Mouse (Mus musculus): Measurements from ENCODE around the gene Dpp9.

The Dpp9 gene

GRCm38 (mm10) chr17:56226566-56226965 lies 7.9 kb upstream of the Dpp9 start:
- no peak for DNase-seq

DNA sequence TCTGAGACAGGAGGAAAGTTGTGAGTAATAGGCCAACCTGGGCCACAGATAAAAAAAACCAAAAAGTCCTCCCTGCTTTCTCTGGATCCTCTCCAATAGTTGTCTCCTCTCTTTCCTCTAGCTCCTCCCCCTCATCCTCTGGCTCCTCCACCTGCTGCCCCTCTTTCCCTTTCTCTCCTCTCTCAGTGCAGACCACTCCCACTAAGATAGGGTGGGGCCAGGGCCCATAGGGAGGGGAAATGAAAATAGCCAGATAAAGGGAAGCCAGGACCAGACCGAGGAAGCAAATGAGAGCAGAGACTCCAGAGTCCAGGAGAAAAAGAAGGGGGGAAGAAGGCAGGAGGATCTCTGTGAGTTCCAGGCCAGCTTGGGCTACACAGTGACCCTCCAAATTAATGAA lies 6.2 kb upstream of the Dpp9 start:
- no peak for DNase-seq

DNA sequence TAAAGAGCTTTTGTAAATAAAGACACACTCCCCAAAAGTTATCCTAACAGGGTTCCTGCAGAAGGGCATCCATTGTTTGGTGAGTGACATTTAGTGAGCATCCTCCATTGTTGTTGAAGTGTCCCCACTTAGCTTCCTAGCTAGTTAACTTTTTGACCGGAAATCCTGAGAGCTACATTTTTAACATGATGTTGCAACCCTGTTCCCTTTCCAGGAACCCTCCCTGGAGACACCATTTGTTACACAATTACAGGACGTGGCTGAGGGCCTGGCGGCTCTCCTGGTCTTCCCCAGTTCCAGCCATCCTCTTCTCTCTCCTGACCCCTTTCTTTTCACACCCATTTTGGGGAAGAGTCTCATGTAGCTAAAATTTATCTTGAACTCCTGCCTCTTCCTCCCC lies 1.1 kb upstream of the Dpp9 start:
- no peak for DNase-seq

DNA sequence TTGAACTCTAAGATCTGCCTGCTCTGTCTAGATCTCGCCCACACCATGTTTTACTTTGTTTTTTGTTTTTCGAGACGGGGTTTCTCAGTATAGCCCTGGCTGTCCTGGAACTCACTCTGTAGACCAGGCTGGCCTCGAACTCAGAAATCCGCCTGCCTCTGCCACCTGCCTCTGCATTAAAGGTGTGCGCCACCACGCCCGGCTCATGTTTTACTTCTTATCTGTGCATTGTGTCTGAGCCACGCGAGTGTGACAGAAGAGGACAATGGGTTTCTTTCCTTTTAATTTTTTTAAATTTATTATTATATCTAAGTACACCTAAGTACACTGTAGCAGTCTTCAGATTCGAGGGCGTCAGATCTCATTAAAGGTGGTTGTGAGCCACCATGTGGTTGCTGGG lies 546 bp upstream of the Dpp9 start:
- peak; percentile 51 for DNase-seq

- peak; percentile 53 for DNase-seq
These were observed 1.0 kb downstream of the Dpp9 start for GRCm38 (mm10) chr17:56217670-56218069.

DNA sequence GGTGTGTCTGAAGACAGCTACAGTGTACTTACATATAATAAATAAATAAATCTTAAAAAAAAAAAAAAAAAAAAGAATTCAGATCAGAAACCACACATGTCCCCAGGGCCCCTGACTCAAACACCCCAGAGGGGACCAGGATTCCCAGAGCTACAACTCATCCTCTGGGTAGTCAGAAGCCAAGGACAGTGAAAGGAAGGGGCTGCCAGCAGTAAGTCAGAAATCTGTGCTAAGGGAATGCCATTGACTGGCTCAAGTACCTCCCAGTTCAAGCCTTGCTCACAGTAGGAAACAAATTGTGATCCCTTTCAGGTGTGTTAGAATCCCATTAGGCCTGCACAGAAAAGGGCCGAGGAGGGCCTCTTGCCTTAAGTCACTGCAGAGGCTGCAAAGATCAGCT lies 4.5 kb downstream of the Dpp9 start:
- DNase-seq: no peak

DNA sequence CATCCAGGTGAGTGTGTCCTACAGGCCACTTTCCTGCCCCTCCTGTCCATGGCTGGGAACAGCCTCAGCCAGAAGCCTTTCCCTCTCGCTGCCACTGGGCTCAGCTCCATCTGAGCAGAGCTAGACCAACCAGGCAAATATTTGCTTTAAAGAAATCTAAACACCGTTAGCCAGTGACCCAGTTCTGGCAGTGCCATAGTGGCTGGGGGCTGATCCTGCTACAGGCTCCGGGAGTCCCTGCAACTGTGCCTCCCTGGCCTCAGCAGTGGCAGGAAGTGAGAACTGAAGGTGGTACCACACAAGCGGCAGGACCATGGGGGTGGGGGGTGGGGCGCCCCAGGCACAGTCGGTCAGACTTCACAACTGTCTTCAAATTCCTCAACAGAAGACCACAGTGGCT lies 6.0 kb downstream of the Dpp9 start:
- DNase-seq: no peak

GRCm38 (mm10) chr17:56211090-56211489 lies 7.6 kb downstream of the Dpp9 start:
- no peak for DNase-seq

DNA sequence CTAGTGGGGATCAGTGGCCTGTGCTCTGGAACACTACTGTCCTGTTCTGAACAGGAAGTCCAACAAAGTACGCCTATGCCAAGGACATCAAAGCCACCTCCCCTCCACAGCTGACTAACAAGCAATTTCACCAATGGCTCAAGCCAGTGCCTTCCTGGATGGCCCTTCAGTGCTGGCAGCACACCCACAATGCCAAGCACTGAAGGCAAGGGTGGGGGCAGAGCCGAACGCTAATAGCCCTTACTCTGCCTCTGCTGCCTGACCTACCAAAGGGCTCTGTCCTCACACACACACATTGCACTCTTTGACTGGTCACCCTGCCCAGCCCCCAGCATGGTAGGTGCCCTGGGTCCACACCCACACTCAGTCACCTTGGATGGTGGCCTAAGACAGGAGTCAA lies 9.9 kb downstream of the Dpp9 start:
- no peak for DNase-seq

DNA sequence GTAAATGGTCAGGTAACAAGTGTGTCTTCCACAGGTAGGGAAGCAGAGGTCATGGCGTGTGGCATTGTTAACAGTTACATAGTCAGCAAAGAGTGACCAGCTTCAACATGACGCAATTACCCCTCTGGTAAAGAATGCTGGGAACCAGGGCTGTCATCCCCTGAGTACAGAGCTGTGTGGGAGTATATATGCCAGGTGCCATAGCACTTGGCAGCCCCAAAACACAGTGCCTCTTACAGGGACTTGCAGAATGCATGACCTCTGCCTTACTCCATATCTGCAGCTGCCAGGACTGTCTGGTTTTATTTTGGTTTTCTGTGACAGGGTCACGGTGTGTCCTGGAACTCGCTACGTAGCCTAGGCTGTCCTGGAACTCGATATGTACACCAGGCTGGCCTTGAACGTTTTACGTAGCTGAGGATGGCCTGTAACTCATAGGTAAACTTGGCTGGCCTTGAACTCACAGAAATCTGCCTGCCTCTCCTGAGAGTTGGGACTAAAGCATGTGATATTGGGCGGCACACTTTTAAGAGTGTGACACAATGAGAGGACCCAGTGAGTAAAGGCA lies 10.7 kb downstream of the Dpp9 start:
- DNase-seq: no peak

DNA sequence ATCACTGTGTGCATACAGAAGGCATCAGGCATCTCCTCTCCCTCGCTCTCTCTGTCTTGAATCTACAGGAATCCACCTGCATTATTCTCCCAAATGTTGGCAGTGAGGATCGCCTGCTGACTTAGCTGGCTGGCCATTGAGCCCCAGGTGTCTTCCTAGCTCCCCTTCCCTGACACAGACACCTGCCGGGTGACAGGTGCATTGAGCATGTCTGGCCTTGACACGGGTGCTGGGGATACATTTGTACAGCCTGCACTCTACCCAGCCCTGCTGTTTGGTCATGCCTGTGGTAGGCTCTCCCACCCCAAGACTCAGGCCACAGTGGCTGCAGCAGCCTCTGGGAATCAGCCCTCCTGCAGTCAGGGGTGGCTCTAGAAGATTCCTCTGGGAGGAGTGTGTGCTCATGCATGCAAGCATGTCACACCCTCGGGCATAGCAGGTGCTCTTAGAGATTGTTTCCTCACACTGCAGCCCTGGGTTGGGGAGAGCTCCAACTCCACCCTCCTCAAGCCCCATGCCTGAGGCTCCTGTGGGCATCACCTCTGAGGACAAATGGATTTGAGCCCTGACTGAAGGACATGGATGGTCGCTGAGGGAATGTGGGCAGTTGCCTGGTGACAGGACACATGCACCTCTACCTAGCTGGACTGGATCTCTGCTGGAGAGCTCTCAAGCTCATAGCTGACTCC lies 11.6 kb downstream of the Dpp9 start:
- no peak for DNase-seq

DNA sequence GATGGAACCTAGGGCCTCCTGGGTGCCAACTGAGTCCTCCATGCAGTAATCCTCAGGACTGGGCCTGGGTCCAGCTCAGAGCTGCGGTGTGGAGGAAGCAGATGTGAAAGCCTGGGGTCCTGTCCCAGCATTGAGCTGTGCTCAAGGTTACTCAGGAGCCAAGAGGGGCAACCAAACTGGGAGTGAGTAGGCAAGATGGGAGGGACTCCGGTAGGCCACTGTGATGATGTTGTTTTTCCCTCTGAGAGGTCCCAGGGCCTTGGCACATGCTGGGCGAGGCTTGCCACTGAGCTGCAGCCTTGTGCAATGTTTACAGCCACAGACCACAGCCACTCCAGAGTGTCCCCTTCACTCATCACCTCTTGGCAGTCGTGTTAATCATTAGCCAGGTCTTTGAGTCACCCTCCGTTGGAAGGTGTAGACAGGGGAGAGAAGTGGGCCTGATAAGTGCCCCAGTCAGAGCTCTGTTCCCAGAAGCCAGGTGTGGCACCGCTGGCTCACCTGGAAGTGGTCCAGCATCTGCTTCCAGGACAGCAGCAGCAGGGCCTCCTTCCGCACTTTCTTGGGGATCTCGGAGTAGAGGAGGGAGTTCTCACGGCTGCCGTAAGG lies 12.3 kb downstream of the Dpp9 start:
- DNase-seq: no peak

DNA sequence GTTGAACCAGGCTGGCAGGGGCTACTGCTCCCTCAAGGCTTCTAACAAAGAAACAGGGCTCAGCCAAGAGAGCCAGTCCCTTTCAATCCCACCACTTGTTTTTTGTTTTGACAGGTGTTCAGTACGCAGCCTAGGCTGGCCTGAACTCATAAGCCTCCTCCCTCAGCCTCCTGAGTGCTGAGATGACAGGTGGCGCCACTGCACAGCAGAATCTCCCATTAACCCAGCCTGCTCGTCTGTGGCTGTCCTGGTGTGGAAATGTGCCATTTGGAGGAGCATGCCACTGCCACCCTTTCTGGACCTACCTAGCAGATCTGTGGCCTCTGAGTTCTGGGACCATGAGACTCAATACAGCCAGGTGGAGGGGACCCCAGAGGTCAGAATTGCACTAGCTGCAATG lies 15.0 kb downstream of the Dpp9 start:
- DNase-seq: no peak

DNA sequence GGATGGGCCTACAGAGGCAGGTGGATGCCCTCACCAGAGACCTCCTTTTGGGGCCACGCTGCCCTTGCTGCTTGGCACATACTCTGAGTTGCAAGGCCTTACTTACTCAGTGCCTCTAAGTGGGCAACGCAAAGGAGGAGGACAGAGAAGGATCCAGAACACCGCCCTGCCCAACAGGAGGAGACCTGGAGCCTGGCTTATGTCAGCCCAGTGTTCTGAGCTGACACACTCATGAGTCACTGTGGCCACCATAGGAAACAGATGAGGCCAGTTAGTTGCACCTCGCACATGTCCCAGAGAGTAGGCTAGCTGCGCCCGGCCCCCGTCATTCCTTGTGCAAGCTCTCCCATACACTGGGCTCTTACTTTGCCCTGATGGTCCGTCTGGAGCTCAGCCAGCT lies 16.2 kb downstream of the Dpp9 start:
- no peak for DNase-seq

DNA sequence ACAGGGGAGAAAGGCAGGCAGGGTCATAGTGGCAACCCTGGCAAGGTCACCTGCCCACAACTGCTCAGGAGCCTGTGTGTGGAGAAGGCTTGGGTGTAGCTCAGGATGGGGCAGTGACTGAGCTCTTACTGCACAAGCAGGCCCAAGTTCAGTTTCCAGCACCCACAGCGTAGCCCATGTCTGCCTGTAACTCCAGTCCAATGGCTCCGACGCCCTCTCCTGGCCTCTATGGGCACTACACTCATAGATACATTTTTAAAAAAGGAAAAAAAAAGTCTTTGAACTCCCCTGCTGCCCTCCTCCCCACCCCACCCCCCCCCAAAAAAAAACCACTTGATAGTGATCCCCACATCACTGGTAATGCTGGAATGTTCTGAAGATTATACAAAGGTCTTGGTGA lies 17.1 kb downstream of the Dpp9 start:
- DNase-seq: no peak

DNA sequence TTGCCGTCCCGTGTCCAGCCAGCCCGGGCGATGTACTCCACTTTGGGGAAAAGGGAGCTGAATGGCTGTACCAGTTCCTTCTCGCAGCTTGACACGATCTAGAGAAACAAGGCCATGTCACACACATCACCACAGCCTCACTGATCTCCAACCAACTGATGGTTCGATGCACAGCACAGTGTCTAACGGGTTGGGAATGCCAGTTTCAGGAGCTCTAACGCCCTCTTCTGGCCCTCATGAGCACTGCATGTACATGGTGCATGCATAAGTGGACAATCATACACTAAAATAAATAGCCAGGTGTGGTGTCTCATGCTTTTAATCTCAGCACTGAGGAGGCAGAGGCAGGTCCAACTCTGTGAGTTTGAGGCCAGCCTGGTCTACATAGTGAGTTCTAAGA lies 18.1 kb downstream of the Dpp9 start:
- DNase-seq: no peak

GRCm38 (mm10) chr17:56196860-56197259 lies 21.8 kb downstream of the Dpp9 start:
- no peak for DNase-seq

GRCm38 (mm10) chr17:56194765-56195164 lies 23.9 kb downstream of the Dpp9 start:
- no peak for DNase-seq

GRCm38 (mm10) chr17:56194357-56194756 lies 24.3 kb downstream of the Dpp9 start:
- no peak for DNase-seq

- DNase-seq: no peak
These were observed 27.4 kb downstream of the Dpp9 start for GRCm38 (mm10) chr17:56191266-56191665.

GRCm38 (mm10) chr17:56185281-56186141 lies 33.2 kb downstream of the Dpp9 start:
- DNase-seq: no peak

DNA sequence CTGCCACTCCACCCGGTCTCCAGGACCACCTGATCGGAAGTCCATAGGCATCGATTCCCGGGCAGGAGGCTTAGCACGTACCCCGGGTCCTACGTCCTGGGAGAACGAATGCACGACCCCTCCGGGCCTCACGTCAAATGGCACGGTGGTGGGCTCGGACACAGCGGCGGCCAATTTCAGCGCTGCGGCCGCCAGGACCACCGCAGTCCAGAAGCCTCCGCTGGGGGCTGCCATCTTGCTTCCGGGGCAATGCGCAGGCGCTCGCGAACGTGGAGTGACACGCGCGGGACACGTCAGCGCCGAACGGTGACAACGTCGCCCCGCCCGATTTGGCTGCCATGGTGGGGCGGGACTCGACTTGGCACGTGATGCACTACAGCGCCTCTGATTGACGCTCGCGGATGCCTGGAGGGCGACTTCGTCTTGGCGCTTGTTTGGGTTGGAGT lies 35.0 kb downstream of the Dpp9 start, which contains the start of gene Mydgf:
Mydgf (minus strand) TSS at position 263 of the 446 bp plus-strand sequence.
- DNase-seq: peak; percentile 94

- DNase-seq: no peak
These were observed 35.6 kb downstream of the Dpp9 start for GRCm38 (mm10) chr17:56182975-56183657.

Data from cerebellum, adult 9-10 months (tissue).